Mouse (Mus musculus): ENCODE results near the gene Fbxo46.

GRCm38 (mm10) chr7:19082171-19082570, 37.5 kb upstream of the Fbxo46 start:
- TF ChIP-seq CTCF (IDR thresholded peaks at IDR 0.05; ENCODE audit: extremely low read depth, insufficient read depth, low read length) (no peak), POLR2A (IDR thresholded peaks at IDR 0.05; ENCODE audit: extremely low read depth, insufficient read depth, low read length) (no peak)

All from cortical plate, adult 2 months (tissue).